Mouse (Mus musculus) embryonic stem cell, embryonic (primary cell): ENCODE results near the gene Yif1b.

Source experiments
- CTCF ChIA-PET, 4 experiments: fragments of 300-600 bp in 2 of 4; fragments of 350-600 bp in 2 of 4; sonication (Branson Sonifier 250); formaldehyde crosslinking; loops; one replicate each; lab custom pipeline; 2022; ENCODE audit warnings: inconsistent platforms in 2 of 4; lab: Charles Lee
- POLR2A ChIA-PET, 4 experiments: fragments of 300-600 bp in 2 of 4; fragments of 350-600 bp in 2 of 4; sonication (Branson Sonifier 250); formaldehyde crosslinking; loops; one replicate each; lab custom pipeline; 2022; ENCODE audit warnings: antibody characterized with exemption in 4 of 4, inconsistent platforms in 1 of 4; lab: Charles Lee

The Yif1b gene

GRCm38 (mm10) chr7:29255875-29256274, 17.7 kb downstream of the Yif1b start:
- ChIA-PET CTCF (interaction anchor here in 1 of 4 experiments (2.7 kb wide), 1 partner anchor 8 kb away, joined by 10 read pairs; the partner anchor contains the start of gene 2200002D01Rik), POLR2A (no interaction called here)

- ChIA-PET CTCF (interaction anchor here in 2 of 4 experiments (0.7 to 2.7 kb wide), 3 partner anchors 9 to 266 kb away, joined by 3 to 10 read pairs (median 4); partner anchors contain the start of gene 2200002D01Rik (in 2 of the 2)), POLR2A (interaction anchor here in 3 of 4 experiments (0.6 to 2.4 kb wide), 6 partner anchors 9 to 249 kb away, joined by 3 to 15 read pairs (median 4); partner anchors contain the start of genes 2200002D01Rik (in 1 of the 3), Fam98c (in 1 of the 3) and Spint2 (in 1 of the 3))
These were observed 19.2 kb downstream of the Yif1b start for GRCm38 (mm10) chr7:29257368-29257767.

DNA sequence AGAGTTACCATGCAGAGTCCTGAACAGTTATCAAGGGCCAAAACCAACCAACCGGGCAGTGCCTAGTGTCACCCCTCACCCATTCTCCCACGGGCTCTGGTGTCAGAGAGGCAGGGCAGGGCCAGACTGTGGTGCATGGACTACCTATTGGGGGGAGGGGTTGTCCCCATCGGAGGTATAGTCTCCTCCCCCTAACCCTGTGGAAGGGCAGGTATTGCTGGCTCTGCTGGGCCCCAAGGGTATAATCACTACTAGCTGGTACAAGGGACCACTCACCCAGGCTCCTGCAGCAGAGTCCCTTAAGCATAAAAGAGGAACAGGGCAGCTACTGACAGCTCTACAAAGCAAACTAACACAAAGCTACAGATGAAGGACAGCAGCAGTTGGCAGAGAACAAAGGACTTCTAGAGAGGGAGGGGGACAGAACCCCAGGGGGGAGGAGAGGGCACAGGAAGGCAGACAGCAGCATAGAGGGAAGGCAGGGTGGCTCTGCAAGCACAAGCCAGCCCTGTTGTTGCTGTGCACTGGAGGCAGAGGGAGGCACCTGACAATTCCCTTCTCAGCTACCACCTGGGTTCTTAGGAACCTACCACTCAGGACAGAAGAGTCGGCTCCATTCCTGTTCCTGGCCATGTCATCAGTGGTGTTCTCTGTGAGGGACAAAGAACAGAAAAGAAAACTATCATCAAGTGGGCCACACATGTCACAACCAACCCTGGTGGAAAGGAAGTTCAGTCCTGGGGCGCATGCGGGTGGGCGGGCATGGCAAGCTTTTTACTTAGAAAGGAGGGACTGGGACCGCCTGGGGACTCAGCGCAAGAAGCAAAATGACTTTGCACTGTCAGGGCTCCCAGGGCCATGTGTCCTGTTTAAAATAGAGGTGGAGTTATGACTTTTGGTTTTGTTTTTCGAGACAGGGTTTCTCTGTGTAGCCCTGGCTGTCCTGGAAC, 21.9 kb downstream of the Yif1b start:
- ChIA-PET POLR2A (interaction anchor here in 2 of 4 experiments (0.8 to 2.0 kb wide), 10 partner anchors 9 to 105 kb away, joined by 3 to 13 read pairs (median 4); partner anchors contain the start of genes Spint2 (in 2 of the 2), 2200002D01Rik (in 1 of the 2) and Yif1b (in 1 of the 2)), CTCF (interaction anchor here in 3 of 4 experiments (0.7 to 3.2 kb wide), 4 partner anchors 12 to 22 kb away, joined by 3 to 13 read pairs (median 6); partner anchors contain the start of gene 2200002D01Rik (in 2 of the 3))

- ChIA-PET POLR2A (interaction anchor here in 2 of 4 experiments (0.6 to 2.9 kb wide), 6 partner anchors 9 to 19 kb away, joined by 3 to 9 read pairs (median 4); partner anchors contain the start of gene 2200002D01Rik (in 1 of the 2)), CTCF (interaction anchor here in 2 of 4 experiments (0.5 to 1.1 kb wide), 2 partner anchors 15 to 41 kb away, joined by 3 read pairs; no protein-coding TSS in a partner anchor)
These were observed 24.0 kb downstream of the Yif1b start for GRCm38 (mm10) chr7:29262151-29262550.

- ChIA-PET CTCF (interaction anchor here in 2 of 4 experiments (0.6 to 1.8 kb wide), 3 partner anchors 16 to 20 kb away, joined by 3 to 6 read pairs (median 3); no protein-coding TSS in a partner anchor), POLR2A (interaction anchor here in 2 of 4 experiments (0.7 to 2.9 kb wide), 5 partner anchors 9 to 17 kb away, joined by 3 to 9 read pairs (median 3); partner anchors contain the start of gene Spint2 (in 1 of the 2))
These were observed 25.7 kb downstream of the Yif1b start for GRCm38 (mm10) chr7:29263831-29264230.

- ChIA-PET POLR2A (interaction anchor here in 3 of 4 experiments (0.6 to 2.6 kb wide), 8 partner anchors 14 to 203 kb away, joined by 3 to 11 read pairs (median 4); partner anchors contain the start of genes 2200002D01Rik (in 1 of the 3) and Spint2 (in 1 of the 3)), CTCF (interaction anchor here in 3 of 4 experiments (0.6 to 1.4 kb wide), 3 partner anchors 10 to 258 kb away, joined by 3 to 4 read pairs (median 3); partner anchors contain the start of gene Yif1b (in 1 of the 3))
These were observed 27.5 kb downstream of the Yif1b start for GRCm38 (mm10) chr7:29265636-29266035.

GRCm38 (mm10) chr7:29266931-29267330, 28.8 kb downstream of the Yif1b start:
- ChIA-PET POLR2A (interaction anchor here in 2 of 4 experiments (0.6 to 2.6 kb wide), 3 partner anchors 10 to 14 kb away, joined by 3 to 11 read pairs (median 4); no protein-coding TSS in a partner anchor), CTCF (interaction anchor here in 2 of 4 experiments (0.6 to 1.3 kb wide), 2 partner anchors 20 to 275 kb away, joined by 4 to 5 read pairs; no protein-coding TSS in a partner anchor)

- CTCF ChIA-PET = interaction anchor here in 1 of 4 experiments (1.5 kb wide), 2 partner anchors 23 to 224 kb away, joined by 3 to 4 read pairs; partner anchors contain the start of gene 2200002D01Rik
- POLR2A ChIA-PET = interaction anchor here in 3 of 4 experiments (0.5 to 3.5 kb wide), 14 partner anchors 9 to 56 kb away, joined by 3 to 17 read pairs (median 4); partner anchors contain the start of gene 2200002D01Rik (in 2 of the 3)
These were observed 32.3 kb downstream of the Yif1b start for GRCm38 (mm10) chr7:29270445-29270844.

DNA sequence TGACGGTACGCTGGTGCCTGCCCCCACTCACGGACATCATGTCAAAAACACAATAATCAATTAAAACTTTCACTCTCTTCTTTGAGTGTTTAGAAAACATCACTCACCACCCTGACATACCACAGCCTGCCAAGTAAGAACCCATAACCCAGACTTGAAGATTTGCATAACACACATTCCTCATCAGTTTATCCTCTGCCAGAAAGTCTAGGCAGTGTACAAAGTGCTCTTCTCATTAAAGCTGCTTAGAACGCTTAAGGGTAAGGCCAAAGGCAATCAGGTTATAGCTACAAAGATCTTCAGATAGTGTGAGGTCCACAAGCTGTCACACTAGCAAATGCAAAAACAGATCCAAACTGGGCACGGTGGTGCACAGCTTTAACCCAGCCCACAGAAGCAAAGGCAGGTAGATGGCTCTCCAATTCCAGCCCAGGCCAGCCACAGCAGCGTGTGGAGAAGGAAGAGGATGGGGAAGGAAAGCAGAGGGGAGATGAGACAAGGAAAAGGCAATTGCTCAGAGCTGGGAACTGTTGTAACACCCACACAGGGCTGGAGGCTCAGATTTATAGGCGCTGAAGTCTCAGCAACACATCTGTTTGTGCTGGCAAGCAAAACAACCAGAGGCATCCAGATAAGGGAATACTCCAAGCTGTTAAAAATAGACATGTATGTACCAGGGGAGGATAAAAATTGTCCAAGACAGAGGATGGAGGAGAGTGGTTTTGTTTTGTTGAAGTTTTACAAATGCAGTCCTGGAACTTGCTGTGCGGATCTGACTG, 33.7 kb downstream of the Yif1b start:
- CTCF ChIA-PET = interaction anchor here in 2 of 4 experiments (0.5 to 1.2 kb wide), 4 partner anchors 24 to 327 kb away, joined by 3 to 8 read pairs (median 3); no protein-coding TSS in a partner anchor
- POLR2A ChIA-PET = interaction anchor here in 2 of 4 experiments (0.5 to 3.5 kb wide), 13 partner anchors 8 to 40 kb away, joined by 3 to 17 read pairs (median 4); partner anchors contain the start of genes 2200002D01Rik (in 1 of the 2), Spint2 (in 1 of the 2) and Yif1b (in 1 of the 2)

GRCm38 (mm10) chr7:29276715-29277114, 38.6 kb downstream of the Yif1b start:
- ChIA-PET CTCF (interaction anchor here in 3 of 4 experiments (0.6 to 1.5 kb wide), 5 partner anchors 12 to 148 kb away, joined by 3 to 7 read pairs (median 3); no protein-coding TSS in a partner anchor), POLR2A (interaction anchor here in 3 of 4 experiments (0.6 to 2.2 kb wide), 14 partner anchors 10 to 239 kb away, joined by 3 to 8 read pairs (median 3); partner anchors contain the start of genes 2200002D01Rik (in 2 of the 3), Ppp1r14a (in 1 of the 3) and Yif1b (in 1 of the 3))

DNA sequence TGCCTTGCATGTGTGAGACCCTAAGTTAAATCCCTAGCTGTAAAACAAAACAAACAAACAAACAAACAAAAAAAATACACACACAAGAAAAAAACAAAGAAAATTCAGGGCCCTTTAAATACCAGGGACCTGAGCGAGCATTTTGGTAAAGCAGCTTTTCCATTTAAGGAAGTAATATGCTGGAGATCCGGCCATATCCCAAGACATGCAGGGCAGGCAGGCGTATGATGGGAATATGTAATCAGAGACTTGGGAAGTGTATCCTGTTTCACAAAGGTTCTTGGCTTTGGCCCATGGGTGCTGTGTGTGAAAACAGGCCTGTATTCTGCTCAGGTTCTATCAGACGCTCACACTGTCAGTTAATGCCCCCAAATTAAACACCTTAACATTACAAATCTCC, 39.4 kb downstream of the Yif1b start:
- POLR2A ChIA-PET = interaction anchor here in 2 of 4 experiments (0.6 to 2.2 kb wide), 8 partner anchors 16 to 653 kb away, joined by 3 to 8 read pairs (median 4); partner anchors contain the start of genes 2200002D01Rik (in 1 of the 2) and Yif1b (in 1 of the 2)
- CTCF ChIA-PET = interaction anchor here in 1 of 4 experiments (1.5 kb wide), 1 partner anchor 33 kb away, joined by 3 read pairs; no protein-coding TSS in a partner anchor

GRCm38 (mm10) chr7:29279261-29279660, 41.1 kb downstream of the Yif1b start:
- POLR2A ChIA-PET = interaction anchor here (0.7 to 4.7 kb wide), 17 partner anchors 8 to 123 kb away, joined by 3 to 35 read pairs (median 5); partner anchors contain the start of genes 2200002D01Rik (in 1 of the 4), Catsperg1 (in 1 of the 4), Fam98c (in 1 of the 4) and Ggn (in 1 of the 4)
- CTCF ChIA-PET = interaction anchor here in 3 of 4 experiments (0.6 to 2.5 kb wide), 6 partner anchors 10 to 244 kb away, joined by 3 to 13 read pairs (median 4); partner anchors contain the start of genes 2200002D01Rik (in 2 of the 3) and Ppp1r14a (in 1 of the 3)

DNA sequence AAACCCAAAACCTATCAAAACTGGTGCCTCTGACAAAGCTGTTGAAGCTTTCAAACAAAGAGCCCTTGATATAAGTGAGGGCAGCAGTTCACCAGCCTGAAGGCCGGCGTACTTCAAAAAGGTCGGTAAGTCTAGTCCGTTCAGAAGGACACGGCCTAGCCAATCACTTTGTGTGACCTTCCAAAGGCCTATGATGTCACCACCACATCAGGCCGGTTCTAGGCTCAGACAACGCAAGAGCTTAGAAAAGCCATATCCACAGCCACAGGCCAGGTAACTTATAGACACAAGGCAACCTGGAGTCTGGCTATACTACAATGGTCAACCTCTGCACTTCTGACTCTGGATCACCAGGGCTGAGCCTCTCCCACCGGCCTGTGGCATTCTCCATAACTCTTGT, 41.8 kb downstream of the Yif1b start:
- ChIA-PET POLR2A (interaction anchor here (0.7 to 4.7 kb wide), 37 partner anchors 8 to 553 kb away, joined by 3 to 35 read pairs (median 4); partner anchors contain the start of genes 2200002D01Rik (in 2 of the 4), Catsperg1 (in 1 of the 4), Dpf1 (in 1 of the 4) and Eif3k (in 1 of the 4)), CTCF (interaction anchor here (0.6 to 2.5 kb wide), 12 partner anchors 9 to 243 kb away, joined by 3 to 13 read pairs (median 4); partner anchors contain the start of genes 2200002D01Rik (in 2 of the 4) and Ppp1r14a (in 1 of the 4))

DNA sequence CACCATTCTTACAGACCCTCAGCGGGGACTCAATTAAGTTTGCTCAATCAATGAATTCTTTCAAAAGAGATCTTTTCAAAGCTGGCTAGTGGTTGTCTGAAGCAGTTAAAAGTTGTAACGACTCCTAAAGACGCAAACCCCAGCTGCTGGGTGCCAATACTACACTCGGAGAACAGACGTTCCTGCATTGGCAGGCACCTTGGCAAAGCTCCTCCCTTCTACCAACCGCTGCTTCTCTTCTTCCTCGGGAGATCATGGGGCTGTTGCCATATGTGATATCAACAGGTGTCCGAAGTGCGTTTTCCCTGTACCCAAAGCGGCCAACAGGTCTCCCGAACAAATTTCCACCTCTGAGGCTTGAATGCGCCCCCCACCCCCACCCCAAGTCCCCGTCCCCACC, 42.7 kb downstream of the Yif1b start:
- ChIA-PET POLR2A (interaction anchor here (0.6 to 4.7 kb wide), 64 partner anchors 8 to 486 kb away, joined by 3 to 35 read pairs (median 4); partner anchors contain the start of genes Yif1b (in 4 of the 4), 2200002D01Rik (in 2 of the 4), Catsperg1 (in 1 of the 4) and Dpf1 (in 1 of the 4)), CTCF (interaction anchor here in 3 of 4 experiments (0.5 to 2.5 kb wide), 16 partner anchors 8 to 507 kb away, joined by 3 to 13 read pairs (median 4); partner anchors contain the start of genes 2200002D01Rik (in 2 of the 3) and Ppp1r14a (in 1 of the 3))
